Mouse (Mus musculus) heart, embryonic 14.5 days (tissue): ENCODE measurements around the gene E130208F15Rik. TPM values are rescaled to one million over a fixed set of nuclear protein-coding genes. Genes with fewer than 3 reads are reported as not detected.

Experiments used
- ATAC-seq: fragments of 200-750 bp; cut with Nextera tagmentation; 2 replicates; pipeline ENCODE4 v1.8.0; 2017; ENCODE audit warnings: low read depth, moderate TSS enrichment; ENCODE audit not compliant: insufficient number of reproducible peaks, insufficient read depth, low FRiP score
- H3K27ac ChIP-seq, 2 experiments: fragments of 200-500 bp in 1 of 2; fragments of 300-500 bp in 1 of 2; sonication (generic) in 1 of 2; replicated peaks in 1 of 2; 2 replicates each; pipeline ENCODE4 v1.5.1; 2012 to 2014; ENCODE audit warnings: low read depth in 2 of 2, low read length in 2 of 2, control low read depth in 1 of 2, mild to moderate bottlenecking in 1 of 2, mixed read lengths in 1 of 2; ENCODE audit not compliant: control insufficient read depth in 1 of 2, insufficient read depth in 1 of 2
- H3K27me3 ChIP-seq: fragments of 300-500 bp; sonication (generic); 2 replicates; pipeline ENCODE4 v1.6.1; 2014; ENCODE audit warnings: mild to moderate bottlenecking, low read length, control low read depth; ENCODE audit not compliant: control insufficient read depth, insufficient read depth
- H3K36me3 ChIP-seq: fragments of 300-500 bp; sonication (generic); 2 replicates; pipeline ENCODE4 v1.6.1; 2014; ENCODE audit warnings: mild to moderate bottlenecking, control low read depth, low read length, mixed read lengths; ENCODE audit not compliant: control insufficient read depth, insufficient read depth
- H3K4me1 ChIP-seq, 2 experiments: fragments of 200-500 bp in 1 of 2; fragments of 300-500 bp in 1 of 2; sonication (generic) in 1 of 2; 2 replicates each; pipeline ENCODE4 v1.6.1; 2012 to 2014; ENCODE audit warnings: low read length in 2 of 2, control low read depth in 1 of 2, mixed read lengths in 1 of 2; ENCODE audit not compliant: control insufficient read depth in 2 of 2, insufficient read depth in 2 of 2
- H3K4me2 ChIP-seq: fragments of 300-500 bp; sonication (generic); 2 replicates; pipeline ENCODE4 v1.6.1; 2014; ENCODE audit warnings: mild to moderate bottlenecking, low read length
- H3K4me3 ChIP-seq, 2 experiments: fragments of 200-500 bp in 1 of 2; fragments of 300-500 bp in 1 of 2; sonication (generic) in 1 of 2; 2 replicates each; pipeline ENCODE4 v1.5.1; 2012 to 2014; ENCODE audit warnings: low read length in 2 of 2, mild to moderate bottlenecking in 2 of 2, control low read depth in 1 of 2, low read depth in 1 of 2, moderate library complexity in 1 of 2; ENCODE audit not compliant: control insufficient read depth in 1 of 2, insufficient read depth in 1 of 2
- H3K9ac ChIP-seq: fragments of 300-500 bp; sonication (generic); 2 replicates; pipeline ENCODE4 v1.6.1; 2014; ENCODE audit warnings: mild to moderate bottlenecking, low read length
- H3K9me3 ChIP-seq: fragments of 300-500 bp; sonication (generic); 2 replicates; pipeline ENCODE4 v1.6.1; 2016; ENCODE audit warnings: low read length, control low read depth; ENCODE audit not compliant: control insufficient read depth
- WGBS: fragments of 180-500 bp; shearing (Covaris S2); extraction: QIAGEN DNeasy Blood & Tissue Kit; methylation state at CpG from one replicate; pipeline ENCODE4 v1.1.7; 2014; 5-methylcytosine and 5-hydroxymethylcytosine counted together
- polyA plus RNA-seq: library from polyadenylated mRNA; unstranded; fragments of >200 nt; fragmentation: Nextera tagmentation; extraction: Ambion mirVana; gene quantifications from 2 replicates; pipeline ENCODE4 v1.2.1, GENCODE M21; 2014

E130208F15Rik gene
- polyA plus RNA-seq, 1 experiment from 2014 or later, result not detected

DNA sequence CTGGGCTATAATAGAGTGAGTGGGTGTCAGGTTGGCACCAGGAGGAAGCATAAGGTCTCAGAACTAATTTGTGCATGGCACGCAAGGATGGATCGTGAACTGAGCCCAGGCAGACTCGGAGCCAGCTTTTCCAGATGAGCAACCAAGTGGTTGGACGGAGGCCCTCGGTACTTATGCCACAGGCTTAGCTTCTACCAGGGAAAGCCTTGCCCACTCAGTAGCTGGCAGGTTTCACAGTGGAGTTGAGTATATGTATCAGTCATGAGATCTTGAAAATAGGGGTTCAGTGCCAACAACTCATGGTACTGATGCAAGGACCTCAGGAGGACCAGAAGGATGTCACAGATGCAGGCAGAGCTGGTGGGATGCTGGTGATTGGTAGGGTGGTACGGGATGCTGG lies 14.1 kb downstream of the E130208F15Rik start:
- WGBS, result 77% methylated on average over 6 of the region's 6 CpGs
- H3K4me1 ChIP-seq, result peaks cover 25 to 27% of the 10 kb centered on the region in 2 experiments
- ATAC-seq, result no peak
- H3K36me3 ChIP-seq, result no peaks in the 10 kb centered on the region
- H3K9me3 ChIP-seq, result no peaks in the 10 kb centered on the region
- no peak overlapping the region for H3K9ac ChIP-seq
- H3K4me2 ChIP-seq, result no peak overlapping the region
- peaks cover 18% of the 10 kb centered on the region for H3K27me3 ChIP-seq
- H3K4me3 ChIP-seq, result no peak overlapping the region
- no peak overlapping the region for H3K27ac ChIP-seq

DNA sequence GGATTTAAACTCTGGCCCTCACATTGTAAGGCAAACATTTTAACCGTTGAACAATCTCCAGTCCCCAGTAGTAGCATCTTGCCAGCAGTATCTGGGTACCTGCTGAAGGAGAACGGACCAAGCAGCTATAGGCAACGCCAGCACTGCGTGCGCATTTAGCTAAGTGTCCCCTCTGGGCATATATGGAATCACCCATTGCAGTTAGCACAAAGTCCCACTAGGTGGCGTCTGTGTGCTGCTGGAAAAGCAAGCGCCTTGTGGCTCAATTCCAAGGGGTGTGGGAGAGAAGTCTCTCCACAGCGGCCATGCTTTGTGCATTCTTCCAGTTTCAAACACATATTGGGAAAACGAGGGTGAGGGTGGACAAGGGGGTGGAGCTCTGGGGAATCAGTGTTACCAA lies 14.8 kb downstream of the E130208F15Rik start:
- peaks cover 22% of the 10 kb centered on the region for H3K27me3 ChIP-seq
- H3K36me3 ChIP-seq, result no peaks in the 10 kb centered on the region
- no peak for ATAC-seq
- H3K4me1 ChIP-seq, result peaks cover 25 to 27% of the 10 kb centered on the region in 2 experiments
- H3K4me3 ChIP-seq, result no peak overlapping the region
- no peaks in the 10 kb centered on the region for H3K9me3 ChIP-seq
- H3K4me2 ChIP-seq, result 0 out of 2 replicates have a peak overlapping the region, but pooled peaks have one; percentile 18
- H3K27ac ChIP-seq, result no peak overlapping the region
- WGBS, result 5% methylated on average over 9 of the region's 9 CpGs
- H3K9ac ChIP-seq, result no peak overlapping the region

DNA sequence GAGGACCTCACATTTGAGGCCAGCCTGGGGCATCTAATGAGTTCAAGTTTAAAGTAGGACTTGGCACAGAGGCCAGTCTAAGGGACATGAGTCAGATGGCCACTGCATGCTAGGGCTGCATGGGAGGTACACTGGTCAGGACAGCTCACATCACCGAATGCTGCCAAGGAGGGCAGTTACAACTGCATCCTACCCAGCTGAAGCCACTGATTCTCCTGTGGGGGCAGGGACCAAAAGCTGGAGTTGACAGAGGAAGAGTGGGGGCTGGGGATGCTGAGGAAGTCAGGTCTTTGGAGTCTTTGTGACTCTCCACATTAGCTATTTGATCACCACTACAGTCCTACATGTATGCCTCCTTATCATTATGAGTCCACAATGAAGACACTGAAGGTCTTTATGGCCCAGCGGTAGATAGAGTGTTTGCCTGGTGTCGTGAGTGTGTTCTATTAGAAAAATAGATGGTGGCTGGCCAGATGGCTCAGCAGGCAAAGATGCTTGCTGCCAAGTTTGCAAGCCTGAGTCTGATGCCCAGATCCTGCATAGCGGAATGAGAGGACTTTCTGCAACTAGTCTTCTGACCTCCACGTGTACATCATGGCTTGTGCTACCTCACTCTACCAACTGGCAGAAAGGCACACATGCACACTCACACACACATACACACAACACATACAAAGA lies 18.0 kb downstream of the E130208F15Rik start:
- WGBS, result 64% methylated on average over 5 of the region's 5 CpGs
- no peaks in the 10 kb centered on the region for H3K36me3 ChIP-seq
- H3K27ac ChIP-seq, result no peak overlapping the region
- H3K4me2 ChIP-seq, result no peak overlapping the region
- H3K4me3 ChIP-seq, result no peak overlapping the region
- no peaks in the 10 kb centered on the region for H3K9me3 ChIP-seq
- peaks cover 0 to 4% of the 10 kb centered on the region in 2 experiments; a peak in 1 of 4 replicates for H3K4me1 ChIP-seq
- peaks cover 21% of the 10 kb centered on the region for H3K27me3 ChIP-seq
- H3K9ac ChIP-seq, result no peak overlapping the region
- ATAC-seq, result no peak

DNA sequence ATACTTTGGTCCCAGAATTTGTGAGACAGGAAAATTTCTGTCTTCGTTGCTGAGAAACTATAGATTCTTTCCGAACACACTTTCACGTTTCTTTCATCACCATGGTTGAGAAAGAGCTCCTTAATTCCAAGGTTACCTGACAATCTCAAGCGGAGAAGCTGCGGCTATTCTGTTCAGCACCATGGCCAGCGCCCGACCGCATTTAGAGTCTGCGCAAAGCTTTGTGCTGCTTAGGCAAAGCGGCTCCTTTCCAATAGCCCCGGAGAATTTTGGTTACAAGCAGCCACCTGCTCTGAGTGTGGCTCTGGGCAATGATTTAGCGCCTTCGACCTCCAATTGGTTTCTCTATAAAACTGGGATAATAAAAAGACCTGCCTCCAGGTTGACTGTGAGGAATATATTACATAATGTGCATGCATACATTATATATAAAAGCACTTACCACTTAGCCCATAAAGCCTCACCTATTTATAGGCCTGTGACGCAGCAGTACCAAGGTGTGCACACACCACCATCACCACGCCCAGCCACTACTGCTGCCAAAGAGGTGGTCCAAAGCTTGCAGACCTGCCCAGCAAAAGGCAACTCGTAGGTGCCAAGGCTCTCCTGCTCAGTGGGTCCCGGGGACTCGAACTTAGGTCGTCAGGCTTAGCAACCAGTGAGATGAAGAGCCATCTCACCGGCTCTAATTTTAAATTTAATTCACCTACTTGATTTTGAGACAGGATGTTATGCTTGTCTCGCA lies 25.3 kb downstream of the E130208F15Rik start:
- Histone ChIP-seq H3K4me1 (no peaks in the 10 kb centered on the region), H3K9ac (no peak overlapping the region), H3K27ac (no peak overlapping the region), H3K4me2 (no peak overlapping the region), H3K27me3 (peaks cover 43% of the 10 kb centered on the region), H3K4me3 (no peak overlapping the region), H3K9me3 (no peaks in the 10 kb centered on the region), H3K36me3 (no peaks in the 10 kb centered on the region)
- 24% methylated on average over 21 of the region's 21 CpGs for WGBS
- ATAC-seq, result no peak

DNA sequence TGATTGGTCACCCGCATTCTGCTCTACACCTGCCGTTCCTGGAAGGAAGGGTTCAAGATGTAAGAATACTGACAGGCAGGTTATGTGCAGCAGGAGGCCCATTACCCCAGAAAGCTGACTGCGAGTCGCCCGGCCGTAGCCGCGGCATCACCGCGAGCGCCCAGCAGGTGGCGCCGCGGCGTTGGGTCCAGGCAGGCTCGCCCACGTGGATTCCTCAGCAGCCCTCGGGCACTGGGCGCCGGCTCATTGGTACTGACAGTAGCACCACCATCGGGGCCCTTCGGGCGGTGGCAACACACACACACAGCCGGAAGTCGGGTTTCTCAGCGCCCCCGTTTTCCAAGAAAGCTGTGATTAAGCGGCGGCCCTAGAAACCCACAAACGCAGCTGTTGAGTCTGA lies 26.3 kb downstream of the E130208F15Rik start:
- Histone ChIP-seq H3K27ac (no peak overlapping the region), H3K4me1 (no peaks in the 10 kb centered on the region), H3K9ac (no peak overlapping the region), H3K4me2 (no peak overlapping the region), H3K4me3 (no peak overlapping the region), H3K36me3 (no peaks in the 10 kb centered on the region), H3K27me3 (peaks cover 43% of the 10 kb centered on the region), H3K9me3 (no peaks in the 10 kb centered on the region)
- 1% methylated on average over 30 of the region's 30 CpGs for WGBS
- ATAC-seq, result no peak

DNA sequence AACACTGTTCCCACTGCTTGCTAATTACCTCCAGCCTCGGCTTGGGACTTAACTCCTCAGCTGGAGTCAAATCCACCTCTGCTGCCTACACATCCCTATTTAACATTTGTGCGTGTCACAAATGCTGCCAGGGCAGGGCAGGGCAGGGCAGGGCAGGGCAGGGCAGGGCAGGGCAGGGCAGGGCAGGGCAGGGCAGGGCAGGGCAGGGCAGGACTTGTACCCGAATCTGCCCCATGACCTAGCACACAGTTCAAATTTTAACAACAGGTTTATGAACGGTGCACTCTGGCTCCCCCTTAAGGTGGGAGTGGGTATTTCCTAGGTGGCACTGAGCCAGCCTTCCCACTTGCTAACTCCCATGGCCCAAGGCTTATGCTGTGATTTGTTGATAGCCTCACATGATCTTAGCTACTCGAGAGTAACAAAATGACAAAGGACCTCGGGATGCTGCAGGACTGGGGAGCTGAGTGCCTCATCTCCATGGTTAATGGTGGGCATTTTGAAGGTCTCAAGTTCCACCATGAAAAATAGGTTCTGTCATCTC lies 31.8 kb downstream of the E130208F15Rik start:
- Histone ChIP-seq H3K27ac (no peak overlapping the region), H3K27me3 (peaks cover 19% of the 10 kb centered on the region), H3K9me3 (no peaks in the 10 kb centered on the region), H3K9ac (no peak overlapping the region), H3K4me2 (no peak overlapping the region), H3K4me1 (peaks cover 0 to 2% of the 10 kb centered on the region in 2 experiments; a peak in 1 of 4 replicates), H3K4me3 (no peak overlapping the region), H3K36me3 (no peaks in the 10 kb centered on the region)
- 24% methylated on average over 6 of the region's 6 CpGs for WGBS
- no peak for ATAC-seq

DNA sequence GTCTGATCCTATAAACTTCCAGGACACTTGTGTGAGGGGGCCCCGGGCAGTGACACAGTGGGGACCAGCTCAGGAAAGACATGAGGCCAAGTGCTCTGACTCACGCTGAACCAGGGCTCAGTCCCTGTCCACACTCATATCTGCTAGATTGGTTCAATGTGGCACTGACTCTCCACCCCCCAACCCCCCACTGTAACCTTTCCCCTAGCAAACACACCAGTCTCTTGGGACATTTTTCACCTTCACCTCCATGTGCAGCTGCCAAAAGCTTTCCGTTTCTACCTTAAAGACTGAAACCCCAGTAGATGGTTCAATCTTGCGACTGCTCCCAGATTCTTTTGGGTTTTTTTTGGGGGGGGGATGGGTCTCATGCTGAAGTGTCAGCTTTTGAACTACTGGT lies 32.5 kb downstream of the E130208F15Rik start:
- Histone ChIP-seq H3K9ac (no peak overlapping the region), H3K27me3 (peaks cover 12% of the 10 kb centered on the region), H3K4me1 (peaks cover 0 to 2% of the 10 kb centered on the region in 2 experiments; a peak in 1 of 4 replicates), H3K36me3 (no peaks in the 10 kb centered on the region), H3K27ac (no peak overlapping the region), H3K4me3 (no peak overlapping the region), H3K9me3 (no peaks in the 10 kb centered on the region), H3K4me2 (no peak overlapping the region)
- no peak for ATAC-seq
- 65% methylated on average over 4 of the region's 4 CpGs for WGBS
